Mouse (Mus musculus) thymus, adult 2 months (tissue): ENCODE measurements around the gene Tigd4.

Experiments used
- CTCF ChIP-seq: fragments of 200-500 bp; IDR thresholded peaks from 2 replicates; pipeline ENCODE4 v1.5.1; 2012; ENCODE audit warnings: mild to moderate bottlenecking, control low read depth, low read length, moderate library complexity, borderline replicate concordance; ENCODE audit not compliant: control insufficient read depth, poor library complexity, insufficient read depth; ENCODE audit errors: extremely low read depth
- POLR2A ChIP-seq: fragments of 200-500 bp; IDR thresholded peaks from 2 replicates; pipeline ENCODE4 v1.6.1; 2012; ENCODE audit warnings: mild to moderate bottlenecking, low read length, control low read depth, moderate library complexity; ENCODE audit not compliant: control insufficient read depth, poor library complexity, insufficient read depth; ENCODE audit errors: extremely low read depth

GRCm38 (mm10) chr3:84631586-84631985 is 38.2 kb downstream of the Tigd4 start:
- TF ChIP-seq CTCF (no peak), POLR2A (no peak)
